Mouse (Mus musculus): ENCODE results near the gene Tulp4. TPM values are rescaled to one million over a fixed set of nuclear protein-coding genes. Genes with fewer than 3 reads are reported as not detected.

Gene Tulp4
- polyA plus RNA-seq, 1 experiment: 59.4 TPM

GRCm38 (mm10) chr17:6115085-6115484, 8.8 kb downstream of the Tulp4 start:
- Histone ChIP-seq H3K36me3 (ENCODE audit: control insufficient read depth, insufficient read depth, low read length, poor library complexity, severe bottlenecking) (no peaks in the 10 kb centered on the region), H3K27ac (ENCODE audit: insufficient read depth, low read length) (no peak overlapping the region), H3K9ac (ENCODE audit: low read depth, poor library complexity, severe bottlenecking) (no peak overlapping the region), H3K4me3 (ENCODE audit: low read depth, low read length) (no peak overlapping the region), H3K4me1 (ENCODE audit: control insufficient read depth, insufficient read depth, low read length) (no peaks in the 10 kb centered on the region), H3K27me3 (ENCODE audit: control insufficient read depth, insufficient read depth, low read length, poor library complexity, severe bottlenecking) (no peaks in the 10 kb centered on the region), H3K9me3 (replicated peaks; ENCODE audit: control insufficient read depth, insufficient read depth, low read length, poor library complexity, severe bottlenecking) (no peaks in the 10 kb centered on the region)
- TF ChIP-seq POLR2A (IDR thresholded peaks at IDR 0.05; ENCODE audit: insufficient read depth, low read length) (no peak), CTCF (IDR thresholded peaks at IDR 0.05; ENCODE audit: low read depth, low read length) (no peak), EP300 (IDR thresholded peaks at IDR 0.05; ENCODE audit: insufficient read depth, low read depth, low read length) (no peak)

- no peaks in the 10 kb centered on the region for H3K36me3 ChIP-seq (ENCODE audit: control insufficient read depth, insufficient read depth, low read length, poor library complexity, severe bottlenecking)
- no peak overlapping the region for H3K9ac ChIP-seq (ENCODE audit: low read depth, poor library complexity, severe bottlenecking)
- H3K27me3 ChIP-seq (ENCODE audit: control insufficient read depth, insufficient read depth, low read length, poor library complexity, severe bottlenecking): no peaks in the 10 kb centered on the region
- no peaks in the 10 kb centered on the region for H3K4me1 ChIP-seq (ENCODE audit: control insufficient read depth, insufficient read depth, low read length)
- TF ChIP-seq EP300 (IDR thresholded peaks at IDR 0.05; ENCODE audit: insufficient read depth, low read depth, low read length) (no peak), POLR2A (IDR thresholded peaks at IDR 0.05; ENCODE audit: insufficient read depth, low read length) (no peak), CTCF (IDR thresholded peaks at IDR 0.05; ENCODE audit: low read depth, low read length) (no peak)
- 0 out of 2 replicates have a peak, but pooled peaks cover 1% of the 10 kb centered on the region for H3K9me3 ChIP-seq (replicated peaks; ENCODE audit: control insufficient read depth, insufficient read depth, low read length, poor library complexity, severe bottlenecking)
- no peak overlapping the region for H3K4me3 ChIP-seq (ENCODE audit: low read depth, low read length)
- H3K27ac ChIP-seq (ENCODE audit: insufficient read depth, low read length): no peak overlapping the region
Measured at GRCm38 (mm10) chr17:6117148-6117725, 11.0 kb downstream of the Tulp4 start.

GRCm38 (mm10) chr17:6117917-6118316, 11.7 kb downstream of the Tulp4 start:
- no peak overlapping the region for H3K27ac ChIP-seq (ENCODE audit: insufficient read depth, low read length)
- no peak for TF ChIP-seq POLR2A (IDR thresholded peaks at IDR 0.05; ENCODE audit: insufficient read depth, low read length)

GRCm38 (mm10) chr17:6118861-6119260, 12.6 kb downstream of the Tulp4 start:
- Histone ChIP-seq H3K4me3 (ENCODE audit: low read depth, low read length) (no peak overlapping the region), H3K4me1 (ENCODE audit: control insufficient read depth, insufficient read depth, low read length) (no peaks in the 10 kb centered on the region), H3K27me3 (ENCODE audit: control insufficient read depth, insufficient read depth, low read length, poor library complexity, severe bottlenecking) (no peaks in the 10 kb centered on the region), H3K27ac (ENCODE audit: insufficient read depth, low read length) (no peak overlapping the region), H3K9me3 (replicated peaks; ENCODE audit: control insufficient read depth, insufficient read depth, low read length, poor library complexity, severe bottlenecking) (0 out of 2 replicates have a peak, but pooled peaks cover 3% of the 10 kb centered on the region), H3K9ac (ENCODE audit: low read depth, poor library complexity, severe bottlenecking) (no peak overlapping the region), H3K36me3 (ENCODE audit: control insufficient read depth, insufficient read depth, low read length, poor library complexity, severe bottlenecking) (no peaks in the 10 kb centered on the region)
- TF ChIP-seq CTCF (IDR thresholded peaks at IDR 0.05; ENCODE audit: low read depth, low read length): no peak
- no peak for TF ChIP-seq POLR2A (IDR thresholded peaks at IDR 0.05; ENCODE audit: insufficient read depth, low read length)
- TF ChIP-seq EP300 (IDR thresholded peaks at IDR 0.05; ENCODE audit: insufficient read depth, low read depth, low read length): no peak

More at GRCm38 (mm10) chr17:6117917-6118316, 11.7 kb downstream of the Tulp4 start:
- Histone ChIP-seq H3K36me3 (ENCODE audit: control insufficient read depth, insufficient read depth, low read length, poor library complexity, severe bottlenecking) (no peaks in the 10 kb centered on the region), H3K4me1 (ENCODE audit: control insufficient read depth, insufficient read depth, low read length) (no peaks in the 10 kb centered on the region), H3K27me3 (ENCODE audit: control insufficient read depth, insufficient read depth, low read length, poor library complexity, severe bottlenecking) (no peaks in the 10 kb centered on the region), H3K9ac (ENCODE audit: low read depth, poor library complexity, severe bottlenecking) (no peak overlapping the region), H3K9me3 (replicated peaks; ENCODE audit: control insufficient read depth, insufficient read depth, low read length, poor library complexity, severe bottlenecking) (0 out of 2 replicates have a peak, but pooled peaks cover 3% of the 10 kb centered on the region), H3K4me3 (ENCODE audit: low read depth, low read length) (no peak overlapping the region)

GRCm38 (mm10) chr17:6123776-6124175, 17.5 kb downstream of the Tulp4 start:
- no peak for TF ChIP-seq POLR2A (IDR thresholded peaks at IDR 0.05; ENCODE audit: insufficient read depth, low read length)
- no peak for TF ChIP-seq EP300 (IDR thresholded peaks at IDR 0.05; ENCODE audit: insufficient read depth, low read depth, low read length)
- TF ChIP-seq CTCF (IDR thresholded peaks at IDR 0.05; ENCODE audit: low read depth, low read length): no peak
- Histone ChIP-seq H3K9me3 (replicated peaks; ENCODE audit: control insufficient read depth, insufficient read depth, low read length, poor library complexity, severe bottlenecking) (0 out of 2 replicates have a peak, but pooled peaks cover 3% of the 10 kb centered on the region), H3K4me1 (ENCODE audit: control insufficient read depth, insufficient read depth, low read length) (no peaks in the 10 kb centered on the region), H3K27me3 (ENCODE audit: control insufficient read depth, insufficient read depth, low read length, poor library complexity, severe bottlenecking) (no peaks in the 10 kb centered on the region), H3K27ac (ENCODE audit: insufficient read depth, low read length) (no peak overlapping the region), H3K4me3 (ENCODE audit: low read depth, low read length) (no peak overlapping the region), H3K9ac (ENCODE audit: low read depth, poor library complexity, severe bottlenecking) (no peak overlapping the region), H3K36me3 (ENCODE audit: control insufficient read depth, insufficient read depth, low read length, poor library complexity, severe bottlenecking) (no peaks in the 10 kb centered on the region)

GRCm38 (mm10) chr17:6125441-6125840, 19.2 kb downstream of the Tulp4 start:
- H3K9me3 ChIP-seq (replicated peaks; ENCODE audit: control insufficient read depth, insufficient read depth, low read length, poor library complexity, severe bottlenecking): 0 out of 2 replicates have a peak, but pooled peaks cover 3% of the 10 kb centered on the region
- no peaks in the 10 kb centered on the region for H3K4me1 ChIP-seq (ENCODE audit: control insufficient read depth, insufficient read depth, low read length)
- no peaks in the 10 kb centered on the region for H3K36me3 ChIP-seq (ENCODE audit: control insufficient read depth, insufficient read depth, low read length, poor library complexity, severe bottlenecking)
- TF ChIP-seq CTCF (IDR thresholded peaks at IDR 0.05; ENCODE audit: low read depth, low read length) (no peak), EP300 (IDR thresholded peaks at IDR 0.05; ENCODE audit: insufficient read depth, low read depth, low read length) (no peak), POLR2A (IDR thresholded peaks at IDR 0.05; ENCODE audit: insufficient read depth, low read length) (no peak)
- no peak overlapping the region for H3K27ac ChIP-seq (ENCODE audit: insufficient read depth, low read length)
- no peaks in the 10 kb centered on the region for H3K27me3 ChIP-seq (ENCODE audit: control insufficient read depth, insufficient read depth, low read length, poor library complexity, severe bottlenecking)
- H3K4me3 ChIP-seq (ENCODE audit: low read depth, low read length): no peak overlapping the region
- no peak overlapping the region for H3K9ac ChIP-seq (ENCODE audit: low read depth, poor library complexity, severe bottlenecking)
